Mouse (Mus musculus) urinary bladder, postnatal 0 days (tissue): ENCODE results near the gene Gm14401. TPM values are rescaled to one million over a fixed set of nuclear protein-coding genes. Genes with fewer than 3 reads are reported as not detected.

Experiments used
- polyA plus RNA-seq: library from polyadenylated mRNA; unstranded; fragments of >200 nt; fragmentation: Nextera tagmentation; extraction: Ambion mirVana; gene quantifications from 2 replicates; pipeline ENCODE4 v1.2.1, GENCODE M21; 2015

Gene Gm14401
- polyA plus RNA-seq: 0.16 and 0.29 TPM in 2 replicates

GRCm38 (mm10) chr2:177073432-177074423 is at the start of gene Gm14401:
Gene Gm14401 (plus strand): TSS chr2:177074320.

Other genes with a start within 250 kb of the Gm14401 start
- not detected in 2 replicates for gene Gm14408, start 243.2 kb upstream of the Gm14401 start, polyA plus RNA-seq
- 8.2 and 8.8 TPM in 2 replicates for gene Gm14296, start 146.5 kb upstream of the Gm14401 start, polyA plus RNA-seq
- gene Gm14419, start 73.4 kb upstream of the Gm14401 start, polyA plus RNA-seq: 12.0 and 12.4 TPM in 2 replicates
- 18.6 and 19.5 TPM in 2 replicates for gene Gm14410, start 132.1 kb downstream of the Gm14401 start, polyA plus RNA-seq
- not detected in 2 replicates for gene Gm14409, start 192.7 kb downstream of the Gm14401 start, polyA plus RNA-seq
- 0.08 and 0.17 TPM in 2 replicates for gene Gm14412, start 250.0 kb downstream of the Gm14401 start, polyA plus RNA-seq